Mouse (Mus musculus) midbrain, embryonic 12.5 days (tissue): ENCODE measurements around the gene Myof. TPM values are rescaled to one million over a fixed set of nuclear protein-coding genes. Genes with fewer than 3 reads are reported as not detected.

Experiments
- ATAC-seq: fragments of 200-750 bp; cut with Nextera tagmentation; 2 replicates; pipeline ENCODE4 v1.8.0; 2017; ENCODE audit warnings: low read depth, moderate TSS enrichment, moderate library complexity; ENCODE audit not compliant: low FRiP score
- H3K27ac ChIP-seq: fragments of 300-500 bp; sonication (generic); replicated peaks from 2 replicates; pipeline ENCODE4 v1.5.1; 2016; ENCODE audit warnings: mild to moderate bottlenecking
- H3K27me3 ChIP-seq: fragments of 300-500 bp; sonication (generic); 2 replicates; pipeline ENCODE4 v1.6.1; 2016; ENCODE audit warnings: mild to moderate bottlenecking
- H3K36me3 ChIP-seq: fragments of 300-500 bp; sonication (generic); 2 replicates; pipeline ENCODE4 v1.6.1; 2016
- H3K4me1 ChIP-seq: fragments of 300-500 bp; sonication (generic); 2 replicates; pipeline ENCODE4 v1.6.1; 2016
- H3K4me2 ChIP-seq: fragments of 300-500 bp; sonication (generic); replicated peaks from 2 replicates; pipeline ENCODE4 v1.6.1; 2016; ENCODE audit warnings: mild to moderate bottlenecking, moderate library complexity
- H3K4me3 ChIP-seq: fragments of 300-500 bp; sonication (generic); 2 replicates; pipeline ENCODE4 v1.5.1; 2016; ENCODE audit warnings: mild to moderate bottlenecking
- H3K9ac ChIP-seq: fragments of 300-500 bp; sonication (generic); replicated peaks from 2 replicates; pipeline ENCODE4 v1.6.1; 2016; ENCODE audit warnings: mild to moderate bottlenecking, moderate library complexity
- H3K9me3 ChIP-seq: fragments of 300-500 bp; sonication (generic); 2 replicates; pipeline ENCODE4 v1.6.1; 2016; ENCODE audit warnings: mild to moderate bottlenecking
- WGBS: fragments of 180-500 bp; shearing (Covaris S2); methylation state at CpG from one replicate; pipeline ENCODE4 v1.1.7; 2016; 5-methylcytosine and 5-hydroxymethylcytosine counted together
- polyA plus RNA-seq: library from polyadenylated mRNA; unstranded; fragments of >200 nt; fragmentation: Nextera tagmentation; extraction: Ambion mirVana; gene quantifications from 2 replicates; pipeline ENCODE4 v1.2.1, GENCODE M21; 2016

Gene Myof
- polyA plus RNA-seq, 1 experiment from 2014 or later: 5.5 TPM

GRCm38 (mm10) chr19:38022710-38023109 lies 20.7 kb downstream of the Myof start:
- H3K4me1 ChIP-seq: no peaks in the 10 kb centered on the region
- H3K27ac ChIP-seq: no peak overlapping the region
- H3K4me3 ChIP-seq: no peak overlapping the region
- no peaks in the 10 kb centered on the region for H3K9me3 ChIP-seq
- WGBS: 89% methylated on average over 4 of the region's 4 CpGs
- no peak overlapping the region for H3K4me2 ChIP-seq
- no peak overlapping the region for H3K9ac ChIP-seq
- no peaks in the 10 kb centered on the region for H3K27me3 ChIP-seq
- no peak for ATAC-seq
- no peaks in the 10 kb centered on the region for H3K36me3 ChIP-seq

GRCm38 (mm10) chr19:38015873-38016254 lies 27.5 kb downstream of the Myof start:
- ATAC-seq: no peak
- Histone ChIP-seq H3K27me3 (no peaks in the 10 kb centered on the region), H3K4me1 (peaks cover 8% of the 10 kb centered on the region), H3K4me2 (no peak overlapping the region), H3K9me3 (no peaks in the 10 kb centered on the region), H3K27ac (no peak overlapping the region), H3K9ac (no peak overlapping the region), H3K36me3 (no peaks in the 10 kb centered on the region), H3K4me3 (no peak overlapping the region)
- WGBS: 75% methylated on average over 1 of the region's 1 CpGs

- H3K9me3 ChIP-seq: no peaks in the 10 kb centered on the region
- H3K4me1 ChIP-seq: peaks cover 8% of the 10 kb centered on the region
- H3K4me2 ChIP-seq: no peak overlapping the region
- no peaks in the 10 kb centered on the region for H3K27me3 ChIP-seq
- no peak overlapping the region for H3K27ac ChIP-seq
- peak; percentile 56; the same call in 1 of the 2 replicates for ATAC-seq
- no peak overlapping the region for H3K9ac ChIP-seq
- H3K36me3 ChIP-seq: no peaks in the 10 kb centered on the region
- 0% methylated on average over 1 of the region's 1 CpGs for WGBS
- H3K4me3 ChIP-seq: no peak overlapping the region
These were observed 28.1 kb downstream of the Myof start for GRCm38 (mm10) chr19:38015180-38015872.

GRCm38 (mm10) chr19:38014443-38014842 lies 28.9 kb downstream of the Myof start:
- no peak overlapping the region for H3K4me2 ChIP-seq
- no peak overlapping the region for H3K9ac ChIP-seq
- H3K9me3 ChIP-seq: no peaks in the 10 kb centered on the region
- H3K4me1 ChIP-seq: peaks cover 8% of the 10 kb centered on the region
- ATAC-seq: no peak
- 94% methylated on average over 5 of the region's 5 CpGs for whole genome bisulfite sequencing
- H3K36me3 ChIP-seq: no peaks in the 10 kb centered on the region
- no peak overlapping the region for H3K4me3 ChIP-seq
- H3K27ac ChIP-seq: no peak overlapping the region
- no peaks in the 10 kb centered on the region for H3K27me3 ChIP-seq

- Histone ChIP-seq H3K9ac (no peak overlapping the region), H3K36me3 (no peaks in the 10 kb centered on the region), H3K4me2 (no peak overlapping the region), H3K4me1 (peaks cover 8% of the 10 kb centered on the region), H3K4me3 (no peak overlapping the region), H3K27ac (no peak overlapping the region), H3K27me3 (no peaks in the 10 kb centered on the region), H3K9me3 (no peaks in the 10 kb centered on the region)
- 89% methylated on average over 1 of the region's 1 CpGs for WGBS
- ATAC-seq: no peak
These were observed 32.0 kb downstream of the Myof start for GRCm38 (mm10) chr19:38011379-38011778.

GRCm38 (mm10) chr19:38004809-38005380 lies 38.5 kb downstream of the Myof start:
- Histone ChIP-seq H3K9ac (no peak overlapping the region), H3K9me3 (no peaks in the 10 kb centered on the region), H3K27ac (no peak overlapping the region), H3K4me3 (no peak overlapping the region), H3K36me3 (no peaks in the 10 kb centered on the region), H3K27me3 (no peaks in the 10 kb centered on the region), H3K4me1 (no peaks in the 10 kb centered on the region), H3K4me2 (no peak overlapping the region)
- WGBS: 84% methylated on average over 8 of the region's 8 CpGs
- no peak for ATAC-seq

- Histone ChIP-seq H3K4me2 (no peak overlapping the region), H3K27ac (no peak overlapping the region), H3K36me3 (no peaks in the 10 kb centered on the region), H3K9me3 (no peaks in the 10 kb centered on the region), H3K27me3 (no peaks in the 10 kb centered on the region), H3K4me3 (no peak overlapping the region), H3K9ac (no peak overlapping the region), H3K4me1 (no peaks in the 10 kb centered on the region)
- no peak for ATAC-seq
- WGBS: 78% methylated on average over 24 of the region's 24 CpGs
These were observed 39.5 kb downstream of the Myof start for GRCm38 (mm10) chr19:38003671-38004521.

- H3K4me1 ChIP-seq: no peaks in the 10 kb centered on the region
- no peak for ATAC-seq
- H3K9ac ChIP-seq: no peak overlapping the region
- no peaks in the 10 kb centered on the region for H3K27me3 ChIP-seq
- no peaks in the 10 kb centered on the region for H3K36me3 ChIP-seq
- no peaks in the 10 kb centered on the region for H3K9me3 ChIP-seq
- H3K27ac ChIP-seq: no peak overlapping the region
- 89% methylated on average over 4 of the region's 4 CpGs for WGBS
- H3K4me3 ChIP-seq: no peak overlapping the region
- H3K4me2 ChIP-seq: no peak overlapping the region
These were observed 40.6 kb downstream of the Myof start for GRCm38 (mm10) chr19:38002816-38003215.

- Histone ChIP-seq H3K27ac (no peak overlapping the region), H3K9me3 (no peaks in the 10 kb centered on the region), H3K27me3 (no peaks in the 10 kb centered on the region), H3K4me2 (no peak overlapping the region), H3K36me3 (no peaks in the 10 kb centered on the region), H3K9ac (no peak overlapping the region), H3K4me3 (no peak overlapping the region), H3K4me1 (no peaks in the 10 kb centered on the region)
- no peak for ATAC-seq
- 94% methylated on average over 4 of the region's 4 CpGs for WGBS
These were observed 42.4 kb downstream of the Myof start for GRCm38 (mm10) chr19:38000990-38001389.

GRCm38 (mm10) chr19:37999941-38000340 lies 43.4 kb downstream of the Myof start:
- no peak overlapping the region for H3K9ac ChIP-seq
- no peak overlapping the region for H3K27ac ChIP-seq
- 84% methylated on average over 2 of the region's 2 CpGs for WGBS
- no peaks in the 10 kb centered on the region for H3K4me1 ChIP-seq
- H3K27me3 ChIP-seq: no peaks in the 10 kb centered on the region
- no peak overlapping the region for H3K4me2 ChIP-seq
- H3K4me3 ChIP-seq: no peak overlapping the region
- H3K36me3 ChIP-seq: no peaks in the 10 kb centered on the region
- H3K9me3 ChIP-seq: no peaks in the 10 kb centered on the region
- ATAC-seq: no peak

GRCm38 (mm10) chr19:37994301-37994700 lies 49.1 kb downstream of the Myof start:
- no peak overlapping the region for H3K27ac ChIP-seq
- 87% methylated on average over 3 of the region's 3 CpGs for WGBS
- H3K9ac ChIP-seq: no peak overlapping the region
- no peaks in the 10 kb centered on the region for H3K36me3 ChIP-seq
- ATAC-seq: no peak
- H3K4me1 ChIP-seq: peaks cover 5% of the 10 kb centered on the region
- no peaks in the 10 kb centered on the region for H3K27me3 ChIP-seq
- no peaks in the 10 kb centered on the region for H3K9me3 ChIP-seq
- no peak overlapping the region for H3K4me2 ChIP-seq
- H3K4me3 ChIP-seq: no peak overlapping the region

- H3K4me1 ChIP-seq: peaks cover 5% of the 10 kb centered on the region
- H3K4me3 ChIP-seq: no peak overlapping the region
- no peak overlapping the region for H3K27ac ChIP-seq
- H3K27me3 ChIP-seq: no peaks in the 10 kb centered on the region
- H3K9ac ChIP-seq: no peak overlapping the region
- no peaks in the 10 kb centered on the region for H3K36me3 ChIP-seq
- no peaks in the 10 kb centered on the region for H3K9me3 ChIP-seq
- no peak for ATAC-seq
- WGBS: 81% methylated on average over 2 of the region's 2 CpGs
- no peak overlapping the region for H3K4me2 ChIP-seq
These were observed 51.2 kb downstream of the Myof start for GRCm38 (mm10) chr19:37992184-37992554.
